Mouse (Mus musculus): ENCODE measurements around the gene Prpf38b.

DNA sequence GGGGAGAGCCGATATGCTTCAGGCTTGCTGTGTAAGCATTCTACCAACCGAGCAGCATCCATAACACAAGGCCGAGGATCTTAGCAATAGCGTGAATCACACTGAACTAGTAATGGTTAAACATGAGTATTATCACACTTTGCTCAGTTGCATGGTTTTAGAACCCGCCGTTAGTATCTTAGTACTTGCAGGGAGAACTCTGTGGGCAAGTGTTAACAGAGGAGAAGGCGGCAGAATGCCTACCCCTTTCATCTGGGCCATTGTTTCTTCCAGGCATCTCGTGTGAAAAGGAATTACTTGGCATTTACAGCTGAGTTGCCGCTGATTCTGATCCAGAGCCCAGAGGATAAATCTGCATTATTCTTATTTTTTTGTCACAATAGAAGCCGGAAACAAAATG, 29.5 kb upstream of the Prpf38b start:
- TF ChIP-seq CTCF (IDR thresholded peaks at IDR 0.05) (no peak), EP300 (IDR thresholded peaks at IDR 0.05) (no peak)

Data from lung, postnatal 0 days (tissue).